Mouse (Mus musculus): ENCODE data around the gene Rtn4rl1. TPM values are rescaled to one million over a fixed set of nuclear protein-coding genes. Genes with fewer than 3 reads are reported as not detected.
A peak's percentile ranks its signal among the peaks of the same experiment; 100 is the strongest.
"Not testable (repeated sequence)": the region's sequence is repeated elsewhere in the genome, so short reads cannot be mapped to it uniquely, and the experiment has no call there.

Rtn4rl1 gene
- polyA plus RNA-seq, 1 experiment from 2014 or later: 2.1 TPM

DNA sequence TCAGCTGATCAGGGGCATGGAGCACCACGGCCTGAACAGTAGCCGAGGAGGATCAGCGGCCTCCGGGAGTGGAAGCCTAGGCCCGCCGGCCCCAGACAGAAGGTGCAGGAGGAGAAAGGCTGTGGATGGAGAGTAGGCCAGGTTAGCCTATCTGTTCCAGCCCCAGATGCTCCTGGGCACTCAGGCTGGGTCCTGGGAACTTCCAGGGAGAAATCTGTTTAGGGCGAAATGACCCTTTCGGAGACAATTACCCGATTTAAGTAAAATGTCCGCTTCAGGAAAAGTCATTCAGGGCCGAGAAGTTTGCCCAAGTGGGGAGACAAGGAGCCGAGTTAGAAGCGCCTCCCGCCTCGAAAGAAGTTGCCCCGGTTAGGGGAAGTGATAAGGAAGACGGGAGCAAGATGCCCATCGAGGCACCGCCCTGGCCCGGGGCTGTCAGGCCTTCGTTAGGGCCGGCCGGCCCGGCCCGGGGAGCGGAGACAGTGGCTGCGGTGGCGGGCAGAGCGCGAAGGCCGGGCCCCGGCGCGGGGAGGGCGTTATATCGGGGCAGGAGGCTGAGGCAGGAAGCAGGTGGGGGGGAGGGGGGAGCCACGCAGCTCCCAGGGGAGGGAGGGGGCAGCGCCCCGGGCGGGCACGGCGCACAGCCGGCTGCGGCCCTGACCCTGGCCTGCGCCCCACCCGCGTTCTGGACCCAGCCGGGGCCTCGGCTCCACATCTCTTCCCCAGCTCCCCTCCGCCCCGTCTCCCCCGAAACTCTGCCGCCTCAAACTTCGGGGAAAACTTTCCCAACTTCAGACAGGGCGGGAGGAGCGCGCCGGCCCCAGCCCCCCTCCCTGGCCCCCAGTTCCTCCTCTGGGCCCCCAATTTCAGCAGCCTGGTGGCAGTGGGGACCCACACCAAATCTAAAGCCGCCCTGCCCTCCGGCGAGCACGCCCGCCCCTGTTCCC is 25.7 kb upstream of the Rtn4rl1 start:
- Histone ChIP-seq H3K36me3 (replicated peaks) (peaks cover 18% of the 10 kb centered on the region), H3K4me3 (peak overlapping the region; percentile 58), H3K27ac (replicated peaks) (peak overlapping the region; percentile 77), H3K4me1 (peaks cover 76% of the 10 kb centered on the region), H3K27me3 (replicated peaks; ENCODE audit: low read depth, poor library complexity, severe bottlenecking) (peaks cover 100% of the 10 kb centered on the region), H3K9me3 (no peaks in the 10 kb centered on the region)
- WGBS: 3% methylated on average over 63 of the region's 63 CpGs
- DNase-seq (ENCODE audit: low spot score): peak; percentile 46

DNA sequence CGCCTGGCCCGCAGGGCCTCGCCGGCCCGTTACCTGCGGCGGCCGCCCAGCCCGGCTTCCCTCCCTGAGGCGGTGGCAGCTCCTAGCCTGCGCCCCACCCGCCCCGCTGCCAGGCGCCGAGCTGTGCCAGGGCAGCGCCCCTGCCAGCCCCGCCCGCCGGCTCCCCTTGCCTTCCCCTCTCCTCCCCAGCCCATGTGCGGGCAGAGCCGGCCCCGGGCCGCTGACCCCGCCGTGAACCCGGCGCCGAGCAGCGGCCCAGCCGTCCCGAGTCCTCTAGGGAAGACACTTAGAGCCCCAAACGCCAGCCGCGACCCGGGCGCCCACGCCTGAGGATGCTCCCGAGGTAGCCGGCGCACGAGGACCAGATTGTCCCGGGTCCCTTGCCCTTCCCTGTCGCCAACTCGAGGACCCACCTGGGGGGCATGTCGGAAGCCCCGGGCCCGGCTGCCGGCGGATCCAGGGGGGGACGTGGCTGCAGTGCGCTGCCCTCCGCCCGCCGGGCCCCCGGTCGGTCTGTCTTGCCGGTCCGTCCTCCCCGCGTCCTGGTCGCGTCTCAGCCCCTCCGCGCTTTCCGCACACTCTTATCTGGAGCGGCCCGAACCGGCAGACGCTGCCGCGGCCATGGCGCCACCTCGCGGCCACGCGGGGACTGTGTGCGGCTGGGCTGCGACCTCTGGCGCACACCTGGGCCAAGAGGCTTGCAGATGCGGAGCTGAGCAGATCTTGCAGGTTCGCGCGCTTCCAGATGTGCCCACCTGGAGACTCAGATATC is 24.8 kb upstream of the Rtn4rl1 start:
- H3K4me1 ChIP-seq: peaks cover 85% of the 10 kb centered on the region
- no peaks in the 10 kb centered on the region for H3K9me3 ChIP-seq
- peaks cover 10% of the 10 kb centered on the region for H3K36me3 ChIP-seq (replicated peaks)
- peak overlapping the region; percentile 58 for H3K4me3 ChIP-seq
- peak overlapping the region; percentile 77 for H3K27ac ChIP-seq (replicated peaks)
- WGBS: under 1% methylated on average over 83 of the region's 83 CpGs
- H3K27me3 ChIP-seq (replicated peaks; ENCODE audit: low read depth, poor library complexity, severe bottlenecking): peaks cover 100% of the 10 kb centered on the region
- DNase-seq (ENCODE audit: low spot score): peak; percentile 91

DNA sequence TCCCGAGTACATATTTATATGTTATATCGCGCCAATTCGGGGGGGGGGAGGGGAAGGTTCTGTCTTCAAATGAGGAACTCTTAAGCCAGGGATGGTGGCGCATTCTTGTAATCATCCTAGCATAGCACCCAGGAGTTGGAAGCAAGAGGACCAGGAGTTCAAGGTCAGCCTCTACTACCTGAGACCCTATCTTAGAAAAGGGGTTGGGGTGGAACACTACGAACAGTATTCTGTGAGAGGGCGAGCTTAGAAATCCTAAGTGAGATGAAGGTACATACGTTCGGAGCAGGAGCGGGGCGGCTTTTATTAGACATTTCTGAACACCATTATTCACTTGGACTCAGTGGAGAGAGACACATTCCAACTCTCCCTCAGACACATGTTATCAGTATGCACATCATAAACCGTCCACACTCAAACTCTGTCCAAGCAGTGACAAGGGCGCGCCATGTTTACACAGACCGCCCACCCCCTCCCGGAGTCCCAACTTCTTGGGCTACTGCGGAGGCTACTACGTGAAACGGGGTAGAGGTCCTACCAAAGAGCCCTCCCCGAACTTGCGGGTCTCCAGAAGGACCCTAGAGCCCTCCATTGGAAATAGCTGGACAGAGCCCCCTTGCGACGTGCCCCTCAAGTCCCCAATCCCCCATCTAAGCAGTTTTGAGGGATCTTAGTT is 24.0 kb upstream of the Rtn4rl1 start, which contains the start of gene Hic1:
Hic1 (minus strand) TSS at position 115 of the 676 bp plus-strand sequence.
- Histone ChIP-seq H3K27ac (replicated peaks) (peak within 1 kb of the TSS; percentile 77), H3K4me1 (peaks cover 89% of the 10 kb centered on the region)
- 6% methylated on average over 23 of the region's 23 CpGs for WGBS

DNA sequence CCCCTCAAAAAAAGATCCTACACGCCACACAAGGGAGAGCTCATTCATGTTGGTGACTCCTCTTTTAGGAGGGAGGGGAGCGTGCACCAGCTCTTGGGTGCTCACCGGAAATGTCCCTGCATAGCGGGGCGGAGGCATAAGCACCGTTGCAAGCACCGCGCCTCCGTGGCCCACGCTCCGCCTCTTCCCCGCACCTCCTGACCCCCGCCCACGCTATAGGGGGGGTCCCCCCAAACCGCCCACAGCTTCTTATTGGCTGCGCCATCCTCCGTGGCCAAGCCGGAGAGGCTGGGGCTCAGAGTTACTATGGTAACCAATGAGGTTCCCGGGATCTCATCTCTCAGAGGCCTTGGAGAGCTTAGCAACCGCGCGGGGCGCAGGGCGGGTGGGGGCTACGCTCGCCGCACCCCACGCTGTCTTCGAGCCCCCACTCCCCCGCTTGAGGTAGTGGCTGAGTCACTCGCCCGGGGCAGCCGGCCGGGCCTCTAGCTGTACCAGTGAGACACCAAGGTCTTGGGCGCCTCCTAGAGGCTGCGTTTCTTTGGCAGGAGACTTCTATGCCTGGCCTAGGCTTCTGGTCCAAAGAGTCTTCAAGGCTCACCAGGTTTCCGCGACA is 23.3 kb upstream of the Rtn4rl1 start:
- H3K4me1 ChIP-seq: peaks cover 82% of the 10 kb centered on the region
- H3K9me3 ChIP-seq: no peaks in the 10 kb centered on the region
- WGBS: under 1% methylated on average over 38 of the region's 38 CpGs
- H3K4me3 ChIP-seq: peak overlapping the region; percentile 59
- H3K36me3 ChIP-seq (replicated peaks): no peaks in the 10 kb centered on the region; the same call in 1 of the 2 replicates
- DNase-seq (ENCODE audit: low spot score): peak; percentile 88
- no peak overlapping the region for H3K27ac ChIP-seq (replicated peaks)
- H3K27me3 ChIP-seq (replicated peaks; ENCODE audit: low read depth, poor library complexity, severe bottlenecking): peaks cover 91% of the 10 kb centered on the region

More for the DNA sequence above, 24.0 kb upstream of the Rtn4rl1 start, which contains the start of gene Hic1:
- DNase-seq (ENCODE audit: low spot score): peak; percentile 22
- Histone ChIP-seq H3K36me3 (replicated peaks) (peaks cover 4% of the 10 kb centered on the region; the same call in 1 of the 2 replicates), H3K9me3 (no peaks in the 10 kb centered on the region), H3K27me3 (replicated peaks; ENCODE audit: low read depth, poor library complexity, severe bottlenecking) (peaks cover 98% of the 10 kb centered on the region), H3K4me3 (peak within 1 kb of the TSS; percentile 59)

DNA sequence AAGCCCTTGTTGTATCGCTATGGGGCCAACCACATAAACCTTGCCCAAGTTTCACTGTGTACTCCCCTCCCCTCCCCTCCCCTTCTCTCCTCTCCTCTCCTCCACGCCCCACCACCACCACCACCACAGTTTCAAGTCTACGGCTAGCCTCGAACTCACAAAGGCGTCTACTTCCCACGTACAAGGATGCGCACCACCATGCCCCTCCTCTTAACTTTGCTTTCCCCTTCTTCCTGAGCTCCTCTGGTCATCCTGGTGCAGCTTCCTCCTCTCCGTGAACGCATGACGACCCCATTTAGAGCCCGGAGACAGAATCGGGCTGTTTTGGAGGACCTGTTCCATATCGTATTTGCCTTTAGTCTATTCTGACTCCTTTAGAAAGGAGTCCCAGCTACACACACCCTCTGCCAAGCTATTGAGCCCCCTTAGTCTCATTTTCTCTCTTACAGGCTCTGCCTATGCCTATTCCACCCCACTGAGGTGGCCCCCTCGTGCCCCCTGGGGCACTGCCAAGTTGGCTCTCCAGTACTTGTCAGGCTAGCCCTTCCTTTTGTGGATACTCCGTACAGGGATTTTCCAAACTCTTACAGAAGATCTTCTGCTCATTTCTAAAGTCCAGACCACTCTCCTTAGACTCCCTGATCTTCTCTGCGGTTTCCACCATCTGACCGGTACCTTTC is 22.3 kb upstream of the Rtn4rl1 start:
- Histone ChIP-seq H3K4me1 (peaks cover 71% of the 10 kb centered on the region), H3K27ac (replicated peaks) (no peak overlapping the region), H3K27me3 (replicated peaks; ENCODE audit: low read depth, poor library complexity, severe bottlenecking) (peaks cover 88% of the 10 kb centered on the region), H3K4me3 (peak overlapping the region; percentile 73; the same call in 1 of the 2 replicates), H3K9me3 (no peaks in the 10 kb centered on the region), H3K36me3 (replicated peaks) (peaks cover 4% of the 10 kb centered on the region)
- WGBS: 5% methylated on average over 17 of the region's 17 CpGs
- no peak for DNase-seq (ENCODE audit: low spot score)

DNA sequence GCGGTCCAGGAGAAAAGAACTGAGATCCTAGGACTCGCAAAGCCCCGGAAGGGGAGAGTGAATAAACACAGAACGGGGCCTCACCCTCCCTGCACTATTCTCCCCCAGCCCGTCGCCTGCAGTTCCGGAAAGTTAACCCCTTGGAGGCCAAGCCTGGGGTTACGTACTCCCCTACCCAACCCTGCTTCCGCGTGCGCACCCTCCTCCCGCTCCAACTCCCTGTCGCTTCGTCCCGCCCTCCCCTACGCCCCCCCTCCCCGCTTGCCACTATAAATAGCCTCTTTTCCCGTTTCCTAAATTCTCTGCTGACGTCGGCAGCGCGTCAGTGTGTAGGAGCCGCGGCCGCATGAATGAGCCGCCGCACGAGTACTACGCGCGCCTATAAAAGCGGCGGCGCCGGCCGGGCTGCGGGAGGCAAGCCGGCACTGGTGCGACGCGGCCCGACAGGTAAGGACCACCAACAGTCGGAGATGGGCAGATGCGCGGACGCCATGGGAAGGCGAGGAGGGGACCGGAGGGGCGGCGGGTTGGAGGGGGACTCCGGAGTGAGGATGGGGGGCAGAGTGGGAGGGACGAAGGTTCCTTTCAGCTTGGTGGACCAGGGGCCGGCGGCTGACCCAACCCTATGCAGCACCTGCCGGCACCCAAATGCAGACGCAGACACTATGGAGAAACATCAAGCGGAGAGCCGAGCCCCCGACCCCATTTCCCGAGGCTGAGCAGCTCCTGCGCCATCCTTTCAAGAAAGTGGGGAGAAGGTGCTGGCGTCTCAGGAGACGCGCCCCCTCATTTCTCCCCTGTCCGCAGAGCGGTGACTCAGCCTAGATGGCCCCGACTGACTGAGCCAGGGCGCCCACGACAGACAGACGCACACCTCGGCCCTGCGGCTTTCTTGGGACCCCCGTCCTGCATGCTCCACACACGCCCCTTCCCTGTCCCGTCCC is 21.2 kb upstream of the Rtn4rl1 start:
- Histone ChIP-seq H3K36me3 (replicated peaks) (peaks cover 15% of the 10 kb centered on the region), H3K4me1 (peaks cover 62% of the 10 kb centered on the region), H3K27me3 (replicated peaks; ENCODE audit: low read depth, poor library complexity, severe bottlenecking) (peaks cover 79% of the 10 kb centered on the region), H3K27ac (replicated peaks) (peak overlapping the region; percentile 75; the same call in 1 of the 2 replicates), H3K9me3 (no peaks in the 10 kb centered on the region), H3K4me3 (peak overlapping the region; percentile 73)
- WGBS: under 1% methylated on average over 75 of the region's 75 CpGs
- DNase-seq (ENCODE audit: low spot score): peak; percentile 52

DNA sequence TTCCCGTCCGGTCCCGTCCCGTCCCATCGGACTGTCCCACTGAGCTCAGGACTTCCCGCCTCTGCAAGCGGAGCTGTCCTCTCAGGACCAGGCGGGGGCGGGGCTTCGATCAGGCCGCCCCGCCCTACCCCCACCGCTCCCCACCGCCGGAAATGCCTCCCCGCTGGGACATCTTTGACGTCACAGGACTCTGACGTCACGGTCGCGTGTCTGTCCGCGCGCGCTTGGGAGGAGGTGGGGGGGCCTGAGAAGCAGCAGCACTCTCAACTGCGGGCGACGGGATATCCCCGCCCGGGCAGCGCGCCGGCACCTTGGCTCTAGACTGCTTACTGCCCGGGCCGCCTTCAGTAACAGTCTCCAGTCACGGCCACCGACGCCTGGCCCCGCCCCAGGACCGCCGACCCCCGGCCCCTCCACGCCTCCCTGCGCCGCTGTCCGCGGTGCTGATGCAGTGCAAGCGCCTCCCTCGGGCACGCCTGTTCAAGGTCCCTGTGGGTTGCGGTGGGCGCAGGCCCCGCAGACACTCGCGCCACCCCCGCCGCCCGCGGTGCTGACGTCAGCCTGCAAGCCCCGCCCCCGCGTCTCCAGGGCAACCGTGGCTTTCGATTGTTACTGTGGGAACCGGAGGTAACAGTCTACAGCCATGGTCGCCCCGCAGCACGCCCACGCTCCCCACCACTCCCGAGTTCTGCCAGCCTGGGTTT is 20.3 kb upstream of the Rtn4rl1 start:
- under 1% methylated on average over 71 of the region's 71 CpGs for WGBS
- Histone ChIP-seq H3K4me1 (peaks cover 62% of the 10 kb centered on the region), H3K9me3 (no peaks in the 10 kb centered on the region), H3K4me3 (peak overlapping the region; percentile 73), H3K36me3 (replicated peaks) (peaks cover 23% of the 10 kb centered on the region), H3K27me3 (replicated peaks; ENCODE audit: low read depth, poor library complexity, severe bottlenecking) (peaks cover 71% of the 10 kb centered on the region), H3K27ac (replicated peaks) (peak overlapping the region; percentile 75)
- peak; percentile 93 for DNase-seq (ENCODE audit: low spot score)

DNA sequence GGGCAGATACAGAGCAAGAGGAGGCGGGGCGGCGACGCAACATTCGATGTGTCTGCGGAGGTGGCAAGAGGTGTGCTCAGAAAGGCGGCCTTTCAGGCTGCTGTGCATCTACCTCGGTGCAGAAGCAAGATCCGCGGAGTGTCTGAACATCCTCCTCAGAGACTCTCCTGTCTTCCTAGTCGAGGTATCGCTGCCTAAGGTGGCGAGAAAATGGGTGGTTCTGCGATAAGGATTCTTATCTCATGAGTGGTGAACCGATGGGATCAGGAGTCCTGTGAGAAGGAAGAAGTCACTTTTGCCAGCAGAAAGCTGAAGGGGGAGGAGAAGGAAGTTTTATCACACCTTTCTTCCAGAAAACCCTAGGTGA is 19.8 kb upstream of the Rtn4rl1 start:
- no peak for DNase-seq (ENCODE audit: low spot score)
- H3K4me3 ChIP-seq: peak overlapping the region; percentile 73
- H3K9me3 ChIP-seq: no peaks in the 10 kb centered on the region
- peaks cover 66% of the 10 kb centered on the region for H3K27me3 ChIP-seq (replicated peaks; ENCODE audit: low read depth, poor library complexity, severe bottlenecking)
- peaks cover 23% of the 10 kb centered on the region for H3K36me3 ChIP-seq (replicated peaks)
- peaks cover 60% of the 10 kb centered on the region for H3K4me1 ChIP-seq
- 5% methylated on average over 15 of the region's 15 CpGs for WGBS
- H3K27ac ChIP-seq (replicated peaks): no peak overlapping the region

DNA sequence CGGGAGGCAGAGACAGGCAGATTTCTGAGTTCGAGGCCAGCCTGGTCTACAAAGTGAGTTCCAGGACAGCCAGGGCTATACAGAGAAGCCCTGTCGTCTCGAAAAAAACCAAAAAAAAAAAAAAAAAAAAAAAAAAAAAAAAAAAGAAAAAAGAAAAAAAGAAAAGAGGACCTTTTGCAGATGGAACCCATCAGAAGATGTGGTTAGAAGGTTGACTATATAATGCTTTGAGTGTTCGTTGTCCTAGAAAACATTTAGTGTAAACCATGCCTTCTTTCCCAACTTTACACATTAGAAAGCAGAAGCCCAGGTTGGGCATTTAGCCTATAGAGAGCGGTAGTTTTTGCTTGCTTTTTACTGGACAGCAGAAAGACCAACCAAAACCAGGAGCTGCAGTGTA is 19.0 kb upstream of the Rtn4rl1 start:
- H3K9me3 ChIP-seq; DNase-seq (ENCODE audit: low spot score); H3K27ac ChIP-seq (replicated peaks); H3K4me3 ChIP-seq: not testable (repeated sequence)
- peaks cover 23% of the 10 kb centered on the region for H3K36me3 ChIP-seq (replicated peaks)
- WGBS: 78% methylated on average over 6 of the region's 6 CpGs
- H3K27me3 ChIP-seq (replicated peaks; ENCODE audit: low read depth, poor library complexity, severe bottlenecking): peaks cover 58% of the 10 kb centered on the region
- peaks cover 60% of the 10 kb centered on the region for H3K4me1 ChIP-seq

DNA sequence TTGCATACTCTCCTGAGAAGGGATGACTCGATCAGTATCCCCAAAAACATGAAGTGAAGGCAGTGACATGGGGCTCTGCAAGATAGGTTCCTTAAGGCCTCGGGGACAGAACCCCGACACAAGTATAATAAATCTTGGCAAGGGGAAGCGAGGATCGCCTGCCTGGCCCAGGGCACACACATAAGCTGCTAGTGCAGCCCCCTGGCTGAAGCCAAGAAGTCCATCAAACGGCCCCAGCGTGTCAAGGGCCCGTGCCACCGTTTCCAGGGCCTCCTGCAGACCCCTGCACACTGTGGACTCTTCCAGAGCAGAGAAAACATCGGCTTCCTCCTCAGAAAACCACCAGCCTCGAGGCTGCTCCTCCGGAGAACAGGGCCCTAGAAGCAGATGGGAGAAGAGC is 15.6 kb upstream of the Rtn4rl1 start:
- peaks cover 55% of the 10 kb centered on the region for H3K36me3 ChIP-seq (replicated peaks)
- WGBS: 56% methylated on average over 12 of the region's 12 CpGs
- H3K27ac ChIP-seq (replicated peaks): peak overlapping the region; percentile 89
- peaks cover 24% of the 10 kb centered on the region for H3K27me3 ChIP-seq (replicated peaks; ENCODE audit: low read depth, poor library complexity, severe bottlenecking)
- H3K9me3 ChIP-seq: no peaks in the 10 kb centered on the region
- H3K4me1 ChIP-seq: peaks cover 36% of the 10 kb centered on the region
- DNase-seq (ENCODE audit: low spot score): no peak
- peak overlapping the region; percentile 84 for H3K4me3 ChIP-seq

All from embryonic facial prominence, embryonic 10.5 days (tissue).